Mouse (Mus musculus): ENCODE results near the gene Dnajc14. TPM values are rescaled to one million over a fixed set of nuclear protein-coding genes. Genes with fewer than 3 reads are reported as not detected.

Gene Dnajc14
- 32.5 and 34.1 TPM in 2 replicates for polyA plus RNA-seq (2014; fragmentation: Nextera tagmentation; extraction: Ambion mirVana)

DNA sequence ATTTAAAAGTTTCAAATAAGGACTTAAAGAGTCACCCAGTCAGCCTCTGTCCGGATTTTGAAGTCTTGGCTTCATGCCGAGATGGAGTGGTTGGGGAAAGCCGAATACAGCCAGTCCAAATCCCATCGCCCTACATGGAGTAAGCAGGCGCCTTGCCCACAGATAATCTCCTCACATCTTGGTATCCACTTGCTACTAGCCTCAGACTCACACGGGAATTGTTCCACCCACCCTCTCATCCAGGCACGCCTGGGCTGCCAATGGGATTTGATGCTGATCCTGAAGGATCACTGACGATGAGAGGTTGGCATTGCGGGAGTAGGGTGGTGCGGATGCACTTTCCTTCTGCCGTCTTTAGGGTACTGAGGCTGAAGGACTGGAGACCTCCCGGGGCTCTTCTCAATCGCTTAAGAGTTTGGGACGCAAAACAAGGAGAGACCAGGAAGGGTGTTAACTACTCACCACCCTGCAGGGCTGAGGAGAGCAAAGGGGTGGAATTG, at the start of gene Dnajc14:
Dnajc14 (plus strand) TSS at position 292 of the 500 bp plus-strand sequence.
- 4% methylated on average over 14 of the region's 14 CpGs for WGBS
- Histone ChIP-seq H3K36me3 (ENCODE audit: control insufficient read depth, insufficient read depth, low read length) (peaks cover 3% of the 10 kb centered on the region; the same call in 1 of the 2 replicates), H3K27me3 (replicated peaks; ENCODE audit: control insufficient read depth, insufficient read depth, low read length) (no peaks in the 10 kb centered on the region), H3K4me3 (ENCODE audit: low read depth, low read length) (peak within 1 kb of the TSS; percentile 69), H3K9me3 (ENCODE audit: control insufficient read depth, low read length) (no peaks in the 10 kb centered on the region), H3K4me2 (peak within 1 kb of the TSS; percentile 65), H3K9ac (ENCODE audit: low read depth, low read length) (peak within 1 kb of the TSS; percentile 76), H3K4me1 (replicated peaks; ENCODE audit: control insufficient read depth, insufficient read depth, low read length) (peaks cover 31% of the 10 kb centered on the region), H3K27ac (ENCODE audit: low read depth, low read length) (peak within 1 kb of the TSS; percentile 87)
- DNase-seq (ENCODE audit: low spot score) (no peak), ATAC-seq (replicated peaks; ENCODE audit: low FRiP score) (no peak; the same call in 1 of the 2 replicates)

DNA sequence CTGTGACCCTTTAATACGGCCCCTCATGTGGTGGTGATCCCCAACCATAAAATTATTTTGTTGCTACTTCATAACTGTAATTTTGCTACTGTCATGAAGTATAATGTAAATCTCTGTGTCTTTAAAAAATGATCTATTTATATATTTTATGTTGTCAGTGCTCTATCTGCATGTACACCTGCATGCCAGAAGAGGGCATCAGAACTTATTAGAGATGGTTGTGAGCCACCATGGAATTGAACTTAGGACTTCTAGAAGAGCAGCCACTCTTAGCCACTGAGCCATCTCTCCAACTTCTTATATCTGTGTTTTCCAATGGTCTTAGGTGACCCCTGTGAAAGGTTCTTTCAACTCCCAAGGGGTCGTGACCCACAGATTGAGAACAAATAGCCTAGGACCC, 31.0 kb upstream of the Dnajc14 start:
- H3K4me2 ChIP-seq = no peak overlapping the region
- 61% methylated on average over 2 of the region's 2 CpGs for WGBS
- ATAC-seq (replicated peaks; ENCODE audit: low FRiP score) (peak; percentile 43; the same call in 1 of the 2 replicates), DNase-seq (ENCODE audit: low spot score) (no peak)
- peaks cover 3% of the 10 kb centered on the region; the same call in 1 of the 2 replicates for H3K4me1 ChIP-seq (replicated peaks; ENCODE audit: control insufficient read depth, insufficient read depth, low read length)
- no peaks in the 10 kb centered on the region for H3K27me3 ChIP-seq (replicated peaks; ENCODE audit: control insufficient read depth, insufficient read depth, low read length)
- H3K27ac ChIP-seq (ENCODE audit: low read depth, low read length) = no peak overlapping the region
- no peak overlapping the region for H3K4me3 ChIP-seq (ENCODE audit: low read depth, low read length)
- no peaks in the 10 kb centered on the region for H3K9me3 ChIP-seq (ENCODE audit: control insufficient read depth, low read length)
- H3K36me3 ChIP-seq (ENCODE audit: control insufficient read depth, insufficient read depth, low read length) = no peaks in the 10 kb centered on the region
- no peak overlapping the region for H3K9ac ChIP-seq (ENCODE audit: low read depth, low read length)

GRCm38 (mm10) chr10:128773685-128774084, 30.2 kb upstream of the Dnajc14 start:
- no peaks in the 10 kb centered on the region for H3K27me3 ChIP-seq (replicated peaks; ENCODE audit: control insufficient read depth, insufficient read depth, low read length)
- ATAC-seq (replicated peaks; ENCODE audit: low FRiP score) (0 out of 2 replicates have a peak, but pooled peaks have one; percentile 37), DNase-seq (ENCODE audit: low spot score) (no peak)
- H3K27ac ChIP-seq (ENCODE audit: low read depth, low read length) = no peak overlapping the region
- H3K4me3 ChIP-seq (ENCODE audit: low read depth, low read length) = no peak overlapping the region
- H3K4me1 ChIP-seq (replicated peaks; ENCODE audit: control insufficient read depth, insufficient read depth, low read length) = peaks cover 3% of the 10 kb centered on the region; the same call in 1 of the 2 replicates
- H3K9ac ChIP-seq (ENCODE audit: low read depth, low read length) = no peak overlapping the region
- no peak overlapping the region for H3K4me2 ChIP-seq
- 25% methylated on average over 5 of the region's 5 CpGs for WGBS
- H3K9me3 ChIP-seq (ENCODE audit: control insufficient read depth, low read length) = no peaks in the 10 kb centered on the region
- no peaks in the 10 kb centered on the region for H3K36me3 ChIP-seq (ENCODE audit: control insufficient read depth, insufficient read depth, low read length)

DNA sequence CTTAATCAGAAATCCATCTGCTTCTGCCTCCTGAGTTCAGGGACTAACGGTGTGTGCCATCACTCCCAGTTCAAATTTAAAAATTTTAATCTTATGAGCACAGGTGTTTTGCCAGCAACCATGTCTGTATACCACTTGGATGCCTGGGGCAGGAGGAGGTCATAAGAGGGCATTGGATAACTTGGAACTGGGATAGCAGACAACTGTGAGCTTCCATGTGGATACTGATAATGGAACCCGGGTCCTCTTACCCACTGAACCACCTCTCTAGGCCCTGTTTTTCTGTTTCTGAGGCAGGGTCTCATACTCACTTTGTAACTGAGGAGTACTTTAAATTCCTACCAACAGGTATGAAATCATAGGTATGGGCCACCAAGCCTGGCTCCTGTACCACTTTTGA, 25.4 kb upstream of the Dnajc14 start:
- no peak for ATAC-seq (replicated peaks; ENCODE audit: low FRiP score)
- H3K36me3 ChIP-seq (ENCODE audit: control insufficient read depth, insufficient read depth, low read length) = no peaks in the 10 kb centered on the region
- H3K4me1 ChIP-seq (replicated peaks; ENCODE audit: control insufficient read depth, insufficient read depth, low read length) = peaks cover 3% of the 10 kb centered on the region; the same call in 1 of the 2 replicates
- no peak overlapping the region for H3K4me3 ChIP-seq (ENCODE audit: low read depth, low read length)
- no peak for DNase-seq (ENCODE audit: low spot score)
- H3K9ac ChIP-seq (ENCODE audit: low read depth, low read length) = no peak overlapping the region
- WGBS = 89% methylated on average over 2 of the region's 2 CpGs
- H3K27ac ChIP-seq (ENCODE audit: low read depth, low read length) = no peak overlapping the region
- H3K9me3 ChIP-seq (ENCODE audit: control insufficient read depth, low read length) = no peaks in the 10 kb centered on the region
- H3K27me3 ChIP-seq (replicated peaks; ENCODE audit: control insufficient read depth, insufficient read depth, low read length) = no peaks in the 10 kb centered on the region
- no peak overlapping the region for H3K4me2 ChIP-seq

DNA sequence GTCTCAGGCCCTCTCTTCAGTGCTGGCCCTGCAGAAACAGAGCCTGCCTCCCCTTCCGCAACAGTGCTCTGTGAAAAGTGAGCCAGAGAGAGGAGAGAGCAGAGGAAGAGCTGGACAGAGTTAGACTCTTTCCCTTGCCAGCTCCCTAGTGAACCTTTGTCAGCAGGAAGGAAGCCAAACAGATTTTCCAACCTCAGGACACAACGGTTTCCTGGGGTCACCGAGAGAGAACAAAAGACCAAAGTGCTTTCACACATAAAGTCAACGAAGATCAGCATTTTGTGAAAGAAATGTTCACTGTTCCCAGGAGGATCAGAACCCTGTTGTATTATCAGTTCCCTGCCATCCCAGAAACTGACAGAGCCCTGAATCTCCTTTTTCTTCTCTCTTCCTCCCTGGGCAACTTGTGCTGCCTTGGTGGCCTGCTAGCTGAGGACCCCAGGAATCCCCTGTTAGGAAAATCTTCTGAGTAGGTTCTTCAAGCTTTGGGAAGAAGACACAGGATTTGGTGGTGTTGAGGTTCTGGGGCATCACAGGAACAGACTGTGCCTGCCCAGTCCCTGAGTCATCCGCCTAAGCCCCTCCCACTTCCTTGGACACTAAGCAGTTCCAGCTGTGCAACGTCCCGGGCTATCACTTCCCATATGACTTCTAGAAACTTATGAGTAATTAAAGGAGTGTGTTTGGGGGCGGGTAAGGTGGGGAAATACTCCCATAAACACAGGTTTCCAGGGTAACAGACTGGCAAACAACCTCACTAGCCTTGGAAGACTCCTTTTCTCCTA, 24.7 kb upstream of the Dnajc14 start:
- H3K4me2 ChIP-seq = no peak overlapping the region

GRCm38 (mm10) chr10:128780200-128780599, 23.7 kb upstream of the Dnajc14 start:
- WGBS = 55% methylated on average over 1 of the region's 1 CpGs
- Histone ChIP-seq H3K4me3 (ENCODE audit: low read depth, low read length) (no peak overlapping the region), H3K27me3 (replicated peaks; ENCODE audit: control insufficient read depth, insufficient read depth, low read length) (no peaks in the 10 kb centered on the region), H3K36me3 (ENCODE audit: control insufficient read depth, insufficient read depth, low read length) (no peaks in the 10 kb centered on the region), H3K9ac (ENCODE audit: low read depth, low read length) (no peak overlapping the region), H3K9me3 (ENCODE audit: control insufficient read depth, low read length) (no peaks in the 10 kb centered on the region), H3K4me1 (replicated peaks; ENCODE audit: control insufficient read depth, insufficient read depth, low read length) (0 out of 2 replicates have a peak, but pooled peaks cover 3% of the 10 kb centered on the region), H3K4me2 (no peak overlapping the region), H3K27ac (ENCODE audit: low read depth, low read length) (no peak overlapping the region)
- DNase-seq (ENCODE audit: low spot score) (no peak), ATAC-seq (replicated peaks; ENCODE audit: low FRiP score) (no peak)

More for the DNA sequence above, 24.7 kb upstream of the Dnajc14 start:
- DNase-seq (ENCODE audit: low spot score) (no peak), ATAC-seq (replicated peaks; ENCODE audit: low FRiP score) (peak; percentile 76)
- no peaks in the 10 kb centered on the region for H3K27me3 ChIP-seq (replicated peaks; ENCODE audit: control insufficient read depth, insufficient read depth, low read length)
- no peak overlapping the region for H3K4me3 ChIP-seq (ENCODE audit: low read depth, low read length)
- peak overlapping the region; percentile 36; the same call in 1 of the 2 replicates for H3K27ac ChIP-seq (ENCODE audit: low read depth, low read length)
- no peaks in the 10 kb centered on the region for H3K9me3 ChIP-seq (ENCODE audit: control insufficient read depth, low read length)
- H3K36me3 ChIP-seq (ENCODE audit: control insufficient read depth, insufficient read depth, low read length) = no peaks in the 10 kb centered on the region
- 30% methylated on average over 8 of the region's 8 CpGs for WGBS
- H3K4me1 ChIP-seq (replicated peaks; ENCODE audit: control insufficient read depth, insufficient read depth, low read length) = 0 out of 2 replicates have a peak, but pooled peaks cover 3% of the 10 kb centered on the region
- no peak overlapping the region for H3K9ac ChIP-seq (ENCODE audit: low read depth, low read length)

GRCm38 (mm10) chr10:128790398-128791124, 13.3 kb upstream of the Dnajc14 start, which contains the start of gene Mmp19:
Mmp19 (plus strand) TSS chr10:128790910.
- no peaks in the 10 kb centered on the region for H3K36me3 ChIP-seq (ENCODE audit: control insufficient read depth, insufficient read depth, low read length)
- H3K4me1 ChIP-seq (replicated peaks; ENCODE audit: control insufficient read depth, insufficient read depth, low read length) = no peaks in the 10 kb centered on the region
- H3K27me3 ChIP-seq (replicated peaks; ENCODE audit: control insufficient read depth, insufficient read depth, low read length) = no peaks in the 10 kb centered on the region
- H3K4me3 ChIP-seq (ENCODE audit: low read depth, low read length) = peak within 1 kb of the TSS; percentile 31
- no peak within 1 kb of the TSS; the same call in 1 of the 2 replicates for H3K9ac ChIP-seq (ENCODE audit: low read depth, low read length)
- no peak for DNase-seq (ENCODE audit: low spot score)
- H3K4me2 ChIP-seq = peak within 1 kb of the TSS; percentile 42
- H3K27ac ChIP-seq (ENCODE audit: low read depth, low read length) = peak within 1 kb of the TSS; percentile 58; the same call in 1 of the 2 replicates
- WGBS = 64% methylated on average over 7 of the region's 7 CpGs
- peak; percentile 57 for ATAC-seq (replicated peaks; ENCODE audit: low FRiP score)
- H3K9me3 ChIP-seq (ENCODE audit: control insufficient read depth, low read length) = no peaks in the 10 kb centered on the region

GRCm38 (mm10) chr10:128792041-128792440, 11.8 kb upstream of the Dnajc14 start:
- no peaks in the 10 kb centered on the region for H3K9me3 ChIP-seq (ENCODE audit: control insufficient read depth, low read length)
- no peaks in the 10 kb centered on the region for H3K4me1 ChIP-seq (replicated peaks; ENCODE audit: control insufficient read depth, insufficient read depth, low read length)
- no peak for ATAC-seq (replicated peaks; ENCODE audit: low FRiP score)
- no peak overlapping the region for H3K4me3 ChIP-seq (ENCODE audit: low read depth, low read length)
- H3K36me3 ChIP-seq (ENCODE audit: control insufficient read depth, insufficient read depth, low read length) = no peaks in the 10 kb centered on the region
- H3K27me3 ChIP-seq (replicated peaks; ENCODE audit: control insufficient read depth, insufficient read depth, low read length) = no peaks in the 10 kb centered on the region
- DNase-seq (ENCODE audit: low spot score) = no peak
- no peak overlapping the region for H3K9ac ChIP-seq (ENCODE audit: low read depth, low read length)
- no peak overlapping the region for H3K27ac ChIP-seq (ENCODE audit: low read depth, low read length)
- H3K4me2 ChIP-seq = no peak overlapping the region

Measured in liver, embryonic 11.5 days (tissue).